Mouse (Mus musculus) neural tube, embryonic 15.5 days (tissue): ENCODE measurements at regions not wholly inside any gene's neighbourhood (a gene's known extent, or its start where the extent isn't known, plus 50 kb on each side); places are given as distances from the start of the nearest gene placed in this dataset.

Experiments used
- ATAC-seq: fragments of 200-750 bp; cut with Nextera tagmentation; 2 replicates; pipeline ENCODE4 v1.8.0; 2017; ENCODE audit warnings: mild to moderate bottlenecking, moderate TSS enrichment, moderate library complexity; ENCODE audit not compliant: low FRiP score
- H3K27ac ChIP-seq: fragments of 300-500 bp; sonication (generic); replicated peaks from 2 replicates; pipeline ENCODE4 v1.5.1; 2015; ENCODE audit warnings: mild to moderate bottlenecking, inconsistent platforms
- H3K27me3 ChIP-seq: fragments of 300-500 bp; sonication (generic); replicated peaks from 2 replicates; pipeline ENCODE4 v1.6.1; 2015; ENCODE audit warnings: inconsistent platforms
- H3K36me3 ChIP-seq: fragments of 300-500 bp; sonication (generic); 2 replicates; pipeline ENCODE4 v1.6.1; 2015; ENCODE audit warnings: inconsistent platforms
- H3K4me1 ChIP-seq: fragments of 300-500 bp; sonication (generic); 2 replicates; pipeline ENCODE4 v1.6.1; 2015; ENCODE audit warnings: inconsistent platforms
- H3K4me2 ChIP-seq: fragments of 300-500 bp; sonication (generic); 2 replicates; pipeline ENCODE4 v1.6.1; 2015; ENCODE audit warnings: inconsistent platforms, mild to moderate bottlenecking, moderate library complexity
- H3K4me3 ChIP-seq: fragments of 300-500 bp; sonication (generic); replicated peaks from 2 replicates; pipeline ENCODE4 v1.5.1; 2015; ENCODE audit warnings: mild to moderate bottlenecking, inconsistent platforms
- H3K9ac ChIP-seq: fragments of 300-500 bp; sonication (generic); replicated peaks from 2 replicates; pipeline ENCODE4 v1.6.1; 2015; ENCODE audit warnings: mild to moderate bottlenecking, inconsistent platforms
- H3K9me3 ChIP-seq: fragments of 300-500 bp; sonication (generic); replicated peaks from 2 replicates; pipeline ENCODE4 v1.6.1; 2016; ENCODE audit warnings: inconsistent platforms
- WGBS: fragments of 180-500 bp; shearing (Covaris S2); methylation state at CpG from one replicate; pipeline ENCODE4 v1.1.7; 2015; ENCODE audit warnings: mixed read lengths; 5-methylcytosine and 5-hydroxymethylcytosine counted together

GRCm38 (mm10) chr17:15971351-15971685 is 140.5 kb upstream of the Rgmb start:
- H3K9ac ChIP-seq, result no peak overlapping the region
- H3K36me3 ChIP-seq, result no peaks in the 10 kb centered on the region
- WGBS, result 93% methylated on average over 3 of the region's 3 CpGs
- no peak for ATAC-seq
- H3K9me3 ChIP-seq, result no peaks in the 10 kb centered on the region
- H3K4me2 ChIP-seq, result no peak overlapping the region
- H3K4me1 ChIP-seq, result no peaks in the 10 kb centered on the region
- no peaks in the 10 kb centered on the region for H3K27me3 ChIP-seq
- no peak overlapping the region for H3K27ac ChIP-seq
- H3K4me3 ChIP-seq, result no peak overlapping the region

- H3K4me2 ChIP-seq, result no peak overlapping the region
- H3K4me1 ChIP-seq, result no peaks in the 10 kb centered on the region
- H3K27ac ChIP-seq, result no peak overlapping the region
- H3K4me3 ChIP-seq, result no peak overlapping the region
- H3K27me3 ChIP-seq, result no peaks in the 10 kb centered on the region
- H3K9ac ChIP-seq, result no peak overlapping the region
- no peaks in the 10 kb centered on the region for H3K9me3 ChIP-seq
- 66% methylated on average over 6 of the region's 6 CpGs for WGBS
- H3K36me3 ChIP-seq, result no peaks in the 10 kb centered on the region
- no peak for ATAC-seq
Measured at GRCm38 (mm10) chr17:15970481-15971350, 139.9 kb upstream of the Rgmb start.

GRCm38 (mm10) chr17:15968331-15968730 is 137.5 kb upstream of the Rgmb start:
- Histone ChIP-seq H3K36me3 (no peaks in the 10 kb centered on the region), H3K4me3 (no peak overlapping the region), H3K27ac (no peak overlapping the region), H3K9me3 (no peaks in the 10 kb centered on the region), H3K4me1 (no peaks in the 10 kb centered on the region), H3K27me3 (no peaks in the 10 kb centered on the region), H3K4me2 (no peak overlapping the region), H3K9ac (no peak overlapping the region)
- 71% methylated on average over 5 of the region's 5 CpGs for WGBS
- ATAC-seq, result no peak

GRCm38 (mm10) chr17:15955656-15956055 is 124.8 kb upstream of the Rgmb start:
- Histone ChIP-seq H3K27ac (no peak overlapping the region), H3K27me3 (no peaks in the 10 kb centered on the region), H3K9me3 (no peaks in the 10 kb centered on the region), H3K4me2 (no peak overlapping the region), H3K4me1 (no peaks in the 10 kb centered on the region), H3K9ac (no peak overlapping the region), H3K4me3 (no peak overlapping the region), H3K36me3 (no peaks in the 10 kb centered on the region)
- 87% methylated on average over 2 of the region's 2 CpGs for WGBS
- no peak for ATAC-seq

GRCm38 (mm10) chr17:15951641-15952040 is 120.8 kb upstream of the Rgmb start:
- 18% methylated on average over 3 of the region's 3 CpGs for WGBS
- H3K27me3 ChIP-seq, result no peaks in the 10 kb centered on the region
- no peak overlapping the region for H3K27ac ChIP-seq

GRCm38 (mm10) chr17:15949753-15950152 is 118.9 kb upstream of the Rgmb start:
- ATAC-seq, result no peak

More at GRCm38 (mm10) chr17:15951641-15952040, 120.8 kb upstream of the Rgmb start:
- Histone ChIP-seq H3K36me3 (no peaks in the 10 kb centered on the region), H3K4me3 (no peak overlapping the region), H3K9me3 (no peaks in the 10 kb centered on the region), H3K4me1 (no peaks in the 10 kb centered on the region), H3K4me2 (no peak overlapping the region), H3K9ac (no peak overlapping the region)
- no peak for ATAC-seq

GRCm38 (mm10) chr17:15942378-15942777 is 111.5 kb upstream of the Rgmb start:
- Histone ChIP-seq H3K27me3 (no peaks in the 10 kb centered on the region), H3K9me3 (no peaks in the 10 kb centered on the region), H3K27ac (no peak overlapping the region), H3K9ac (no peak overlapping the region), H3K4me3 (no peak overlapping the region), H3K4me1 (no peaks in the 10 kb centered on the region), H3K36me3 (no peaks in the 10 kb centered on the region), H3K4me2 (no peak overlapping the region)
- no peak for ATAC-seq
- 33% methylated on average over 4 of the region's 4 CpGs for WGBS

More at GRCm38 (mm10) chr17:15949753-15950152, 118.9 kb upstream of the Rgmb start:
- 62% methylated on average over 6 of the region's 6 CpGs for WGBS
- Histone ChIP-seq H3K4me3 (no peak overlapping the region), H3K27me3 (no peaks in the 10 kb centered on the region), H3K9ac (no peak overlapping the region), H3K4me2 (no peak overlapping the region), H3K36me3 (no peaks in the 10 kb centered on the region), H3K4me1 (no peaks in the 10 kb centered on the region), H3K9me3 (no peaks in the 10 kb centered on the region), H3K27ac (no peak overlapping the region)

GRCm38 (mm10) chr17:15918609-15919008 is 87.8 kb upstream of the Rgmb start:
- no peak for ATAC-seq
- no peaks in the 10 kb centered on the region for H3K27me3 ChIP-seq
- no peaks in the 10 kb centered on the region for H3K4me1 ChIP-seq
- no peak overlapping the region for H3K9ac ChIP-seq
- H3K36me3 ChIP-seq, result no peaks in the 10 kb centered on the region
- no peak overlapping the region for H3K4me2 ChIP-seq
- 37% methylated on average over 4 of the region's 4 CpGs for WGBS
- no peak overlapping the region for H3K27ac ChIP-seq
- H3K4me3 ChIP-seq, result no peak overlapping the region
- H3K9me3 ChIP-seq, result no peaks in the 10 kb centered on the region

- no peak overlapping the region for H3K9ac ChIP-seq
- no peak overlapping the region for H3K27ac ChIP-seq
- no peaks in the 10 kb centered on the region for H3K27me3 ChIP-seq
- no peaks in the 10 kb centered on the region for H3K9me3 ChIP-seq
- no peak overlapping the region for H3K4me3 ChIP-seq
- 39% methylated on average over 7 of the region's 7 CpGs for WGBS
- H3K4me1 ChIP-seq, result 0 out of 2 replicates have a peak, but pooled peaks cover 2% of the 10 kb centered on the region
- ATAC-seq, result peak; percentile 38; the same call in 1 of the 2 replicates
- H3K36me3 ChIP-seq, result no peaks in the 10 kb centered on the region
- H3K4me2 ChIP-seq, result no peak overlapping the region
Measured at GRCm38 (mm10) chr17:15898689-15899419, 68.0 kb upstream of the Rgmb start.

GRCm38 (mm10) chr17:15895968-15896367 is 65.1 kb upstream of the Rgmb start:
- WGBS, result 23% methylated on average over 3 of the region's 3 CpGs
- ATAC-seq, result 0 out of 2 replicates have a peak, but pooled peaks have one; percentile 21

GRCm38 (mm10) chr17:15891896-15892675 is 61.2 kb upstream of the Rgmb start:
- peaks cover 5% of the 10 kb centered on the region; the same call in 1 of the 2 replicates for H3K4me1 ChIP-seq
- H3K9ac ChIP-seq, result no peak overlapping the region
- no peaks in the 10 kb centered on the region for H3K9me3 ChIP-seq
- H3K4me2 ChIP-seq, result no peak overlapping the region
- ATAC-seq, result peak; percentile 71
- no peak overlapping the region for H3K27ac ChIP-seq
- H3K27me3 ChIP-seq, result no peaks in the 10 kb centered on the region
- no peak overlapping the region for H3K4me3 ChIP-seq
- WGBS, result 33% methylated on average over 4 of the region's 4 CpGs
- H3K36me3 ChIP-seq, result no peaks in the 10 kb centered on the region

More at GRCm38 (mm10) chr17:15895968-15896367, 65.1 kb upstream of the Rgmb start:
- Histone ChIP-seq H3K9me3 (no peaks in the 10 kb centered on the region), H3K4me2 (no peak overlapping the region), H3K4me1 (peaks cover 5% of the 10 kb centered on the region; the same call in 1 of the 2 replicates), H3K36me3 (no peaks in the 10 kb centered on the region), H3K4me3 (no peak overlapping the region), H3K27ac (no peak overlapping the region), H3K27me3 (no peaks in the 10 kb centered on the region), H3K9ac (no peak overlapping the region)
